Mouse (Mus musculus) liver, postnatal 0 days (tissue): Measurements from ENCODE around the gene Armc3. TPM values are rescaled to one million over a fixed set of nuclear protein-coding genes. Genes with fewer than 3 reads are reported as not detected.

ENCODE experiments used
- ATAC-seq: fragments of 200-750 bp; cut with Nextera tagmentation; 2 replicates; pipeline ENCODE4 v1.8.0; 2017; ENCODE audit warnings: mild to moderate bottlenecking, moderate library complexity
- DNase-seq: peaks from one replicate; pipeline ENCODE4 v3.0.0-alpha.2; 2016
- H3K27ac ChIP-seq: fragments of 300-500 bp; sonication (generic); 2 replicates; pipeline ENCODE4 v1.5.1; 2014; ENCODE audit warnings: antibody characterized with exemption, moderate library complexity, mild to moderate bottlenecking, low read depth
- H3K27me3 ChIP-seq: fragments of 300-500 bp; sonication (generic); 2 replicates; pipeline ENCODE4 v1.6.1; 2014; ENCODE audit warnings: low read length, control low read depth, mixed read lengths; ENCODE audit not compliant: insufficient read depth
- H3K36me3 ChIP-seq: fragments of 300-500 bp; sonication (generic); replicated peaks from 2 replicates; pipeline ENCODE4 v1.6.1; 2014; ENCODE audit warnings: mild to moderate bottlenecking, control low read depth, low read length, moderate library complexity, mixed read lengths; ENCODE audit not compliant: insufficient read depth
- H3K4me1 ChIP-seq: fragments of 300-500 bp; sonication (generic); 2 replicates; pipeline ENCODE4 v1.6.1; 2014; ENCODE audit warnings: antibody characterized with exemption, mild to moderate bottlenecking, control low read depth; ENCODE audit not compliant: insufficient read depth
- H3K4me2 ChIP-seq: fragments of 300-500 bp; sonication (generic); 2 replicates; pipeline ENCODE4 v1.6.1; 2014; ENCODE audit warnings: low read depth, mild to moderate bottlenecking, low read length, moderate library complexity, mixed read lengths
- H3K4me3 ChIP-seq: fragments of 300-500 bp; sonication (generic); 2 replicates; pipeline ENCODE4 v1.5.1; 2014; ENCODE audit warnings: low read depth, low read length
- H3K9ac ChIP-seq: fragments of 300-500 bp; sonication (generic); replicated peaks from 2 replicates; pipeline ENCODE4 v1.6.1; 2014; ENCODE audit warnings: mild to moderate bottlenecking, moderate library complexity
- H3K9me3 ChIP-seq: fragments of 300-500 bp; sonication (generic); 2 replicates; pipeline ENCODE4 v1.6.1; 2016; ENCODE audit warnings: mild to moderate bottlenecking, control low read depth, low read length, mixed read lengths
- CTCF ChIP-seq: sonication (generic); IDR thresholded peaks from 2 replicates; pipeline ENCODE4 v1.5.1; 2016; ENCODE audit warnings: antibody characterized with exemption, low read depth
- WGBS: fragments of 180-500 bp; shearing (Covaris S2); extraction: QIAGEN DNeasy Blood & Tissue Kit; methylation state at CpG from one replicate; pipeline ENCODE4 v1.1.7; 2014; ENCODE audit not compliant: insufficient replicate concordance; 5-methylcytosine and 5-hydroxymethylcytosine counted together
- polyA plus RNA-seq: library from polyadenylated mRNA; unstranded; fragments of >200 nt; fragmentation: Nextera tagmentation; extraction: Ambion mirVana; gene quantifications from 2 replicates; pipeline ENCODE4 v1.2.1, GENCODE M21; 2015

Gene Armc3
- polyA plus RNA-seq, 1 experiment from 2014 or later: 0.21 TPM

GRCm38 (mm10) chr2:19353158-19353557, 154.1 kb downstream of the Armc3 start:
- 39% methylated on average over 2 of the region's 2 CpGs for WGBS
- no peaks in the 10 kb centered on the region for H3K4me1 ChIP-seq
- DNase-seq (no peak), ATAC-seq (no peak)
- H3K4me3 ChIP-seq: no peak overlapping the region
- H3K27ac ChIP-seq: no peak overlapping the region
- H3K4me2 ChIP-seq: no peak overlapping the region
- H3K27me3 ChIP-seq: no peaks in the 10 kb centered on the region
- no peak for TF ChIP-seq CTCF
- no peak overlapping the region for H3K9ac ChIP-seq
- H3K36me3 ChIP-seq: no peaks in the 10 kb centered on the region
- no peaks in the 10 kb centered on the region for H3K9me3 ChIP-seq

Other genes with a start within 250 kb of the Armc3 start
- gene Pip4k2a, start 201.2 kb upstream of the Armc3 start, polyA plus RNA-seq: 6.7 and 8.0 TPM in 2 replicates
- 0.21 and 0.24 TPM in 2 replicates for gene 4930426L09Rik, start 201.0 kb upstream of the Armc3 start, polyA plus RNA-seq
- gene Msrb2, start 172.1 kb downstream of the Armc3 start, polyA plus RNA-seq: 9.9 and 10.2 TPM in 2 replicates
- gene Ptf1a, start 246.4 kb downstream of the Armc3 start, polyA plus RNA-seq: not detected in 2 replicates